Mouse (Mus musculus): Measurements from ENCODE around the gene Asl.
"Not testable (repeated sequence)": the region's sequence is repeated elsewhere in the genome, so short reads cannot be mapped to it uniquely, and the experiment has no call there.

The Asl gene

DNA sequence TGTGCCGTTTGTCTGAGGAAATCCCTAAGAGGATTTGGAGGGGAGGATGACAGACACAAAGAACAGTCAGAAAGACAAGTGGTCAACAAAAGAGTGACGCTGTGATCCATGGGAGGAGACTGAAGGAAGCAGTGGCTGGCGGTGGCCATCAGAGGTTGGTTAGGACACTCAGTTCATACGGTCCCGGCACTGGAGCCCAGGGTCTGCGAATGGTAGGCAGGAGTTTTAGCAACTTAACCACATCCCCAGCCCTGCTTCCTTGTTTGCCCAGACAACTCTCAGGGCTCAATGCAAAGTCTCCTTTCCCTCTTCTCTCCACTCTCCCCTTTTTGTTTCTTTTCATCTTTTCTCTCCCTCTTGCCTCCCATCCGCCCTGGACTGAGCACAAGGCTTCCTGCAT is 17.1 kb upstream of the Asl start:
- DNase-seq (ENCODE audit: low read depth, low spot score) = no peak

DNA sequence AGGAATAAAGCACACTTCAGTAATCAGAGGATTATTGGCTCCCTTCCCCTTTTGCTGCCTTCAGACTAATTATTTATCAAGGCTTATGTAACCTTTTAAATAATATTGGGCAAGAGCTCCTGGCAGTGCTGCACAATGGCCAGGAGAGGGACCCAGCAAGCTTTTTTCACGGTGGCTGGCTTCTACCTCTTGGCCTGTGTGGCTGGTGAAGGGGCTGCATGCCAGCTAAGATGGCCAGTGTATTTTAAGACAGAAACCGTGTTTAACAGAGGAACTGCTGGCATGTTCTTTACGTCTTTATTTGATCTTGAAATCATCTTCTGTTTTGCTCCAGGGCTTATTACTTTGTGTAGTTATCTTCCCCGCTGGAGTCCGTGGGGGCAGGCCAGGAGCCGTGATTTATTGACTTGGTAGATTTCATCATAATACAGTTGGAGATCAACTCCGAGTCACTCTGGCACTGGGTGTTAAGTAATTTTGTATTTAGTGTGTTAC is 15.2 kb upstream of the Asl start:
- DNase-seq (ENCODE audit: low read depth, low spot score) = peak; percentile 47

- DNase-seq (ENCODE audit: low read depth, low spot score) = no peak
These were observed 14.7 kb upstream of the Asl start for GRCm38 (mm10) chr5:130043741-130044140.

DNA sequence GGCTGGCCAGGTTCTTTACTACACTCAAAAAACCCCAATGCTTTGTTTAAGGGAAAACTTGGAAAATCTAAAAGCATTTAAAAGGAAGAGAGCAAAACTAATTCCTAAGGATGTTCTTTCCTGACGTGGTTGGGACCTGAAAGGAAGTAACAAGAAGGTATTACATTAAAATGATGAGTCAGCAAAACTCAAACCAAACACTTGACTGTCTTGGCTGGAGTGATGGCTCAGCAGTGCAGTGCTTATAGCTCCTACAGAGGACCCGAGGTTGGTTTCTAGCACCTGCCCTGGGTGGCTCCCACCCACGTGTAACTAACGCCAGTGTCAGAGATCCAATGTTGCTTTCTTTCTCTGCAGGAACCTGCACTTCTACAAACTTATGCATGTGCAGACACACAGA is 12.2 kb upstream of the Asl start:
- DNase-seq (ENCODE audit: low read depth, low spot score) = no peak

- no peak for DNase-seq (ENCODE audit: low read depth, low spot score)
These were observed 11.8 kb upstream of the Asl start for GRCm38 (mm10) chr5:130040797-130041196.

DNA sequence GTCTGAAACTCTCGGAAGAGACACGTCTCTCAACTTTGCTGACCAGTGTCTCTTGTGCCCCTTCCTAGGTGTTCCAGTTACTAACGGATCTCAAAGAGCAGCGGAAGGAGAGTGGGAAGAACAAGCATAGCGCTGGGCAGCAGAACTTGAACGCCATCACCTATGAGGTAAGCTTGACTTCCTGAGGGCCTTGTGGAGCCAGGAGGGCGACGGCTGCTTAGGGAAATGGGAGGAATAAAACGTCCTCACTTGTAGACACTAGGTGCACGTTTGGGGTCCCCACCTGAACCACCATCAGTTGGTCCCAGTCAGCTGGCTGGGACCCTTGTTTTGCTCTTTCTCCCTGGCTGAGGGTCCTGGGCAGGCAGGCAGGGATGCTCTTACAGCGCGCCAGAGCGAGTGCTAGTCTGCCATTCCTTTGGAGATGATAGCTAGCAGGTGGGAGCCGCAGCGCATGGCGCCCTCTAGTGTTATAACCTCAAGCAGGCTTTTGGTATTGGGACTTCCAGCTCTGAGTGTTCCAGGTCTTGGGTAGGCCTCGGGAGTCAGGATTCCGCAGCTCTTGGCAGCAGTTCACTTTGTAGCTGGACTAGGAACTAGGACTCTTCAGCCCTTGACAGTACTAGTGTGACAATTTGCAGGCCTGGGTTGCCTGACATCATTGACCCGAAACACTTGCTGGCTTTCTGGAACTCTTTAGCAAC is 8.9 kb upstream of the Asl start:
- DNase-seq (ENCODE audit: low read depth, low spot score) = peak; percentile 19

DNA sequence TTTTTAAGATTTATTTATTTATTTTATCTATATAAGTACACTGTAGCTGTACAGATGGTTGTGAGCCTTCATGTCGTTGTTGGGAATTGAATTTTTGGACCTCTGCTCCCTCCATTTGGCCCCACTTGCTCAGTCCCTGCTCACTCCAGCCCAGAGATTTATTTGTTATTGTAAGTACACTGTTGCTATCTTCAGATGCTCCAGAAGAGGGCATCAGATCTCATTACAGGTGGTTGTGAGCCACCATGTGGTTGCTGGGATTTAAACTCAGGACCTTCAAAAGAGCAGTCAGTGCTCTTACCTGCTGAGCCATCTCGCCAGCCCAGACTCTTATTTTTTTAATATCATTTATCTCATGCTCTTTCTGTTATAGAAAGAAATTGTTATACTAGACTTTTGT is 7.3 kb upstream of the Asl start:
- DNase-seq (ENCODE audit: low read depth, low spot score) = not testable (repeated sequence)

- DNase-seq (ENCODE audit: low read depth, low spot score) = no peak
These were observed 4.8 kb upstream of the Asl start for GRCm38 (mm10) chr5:130033869-130034268.

DNA sequence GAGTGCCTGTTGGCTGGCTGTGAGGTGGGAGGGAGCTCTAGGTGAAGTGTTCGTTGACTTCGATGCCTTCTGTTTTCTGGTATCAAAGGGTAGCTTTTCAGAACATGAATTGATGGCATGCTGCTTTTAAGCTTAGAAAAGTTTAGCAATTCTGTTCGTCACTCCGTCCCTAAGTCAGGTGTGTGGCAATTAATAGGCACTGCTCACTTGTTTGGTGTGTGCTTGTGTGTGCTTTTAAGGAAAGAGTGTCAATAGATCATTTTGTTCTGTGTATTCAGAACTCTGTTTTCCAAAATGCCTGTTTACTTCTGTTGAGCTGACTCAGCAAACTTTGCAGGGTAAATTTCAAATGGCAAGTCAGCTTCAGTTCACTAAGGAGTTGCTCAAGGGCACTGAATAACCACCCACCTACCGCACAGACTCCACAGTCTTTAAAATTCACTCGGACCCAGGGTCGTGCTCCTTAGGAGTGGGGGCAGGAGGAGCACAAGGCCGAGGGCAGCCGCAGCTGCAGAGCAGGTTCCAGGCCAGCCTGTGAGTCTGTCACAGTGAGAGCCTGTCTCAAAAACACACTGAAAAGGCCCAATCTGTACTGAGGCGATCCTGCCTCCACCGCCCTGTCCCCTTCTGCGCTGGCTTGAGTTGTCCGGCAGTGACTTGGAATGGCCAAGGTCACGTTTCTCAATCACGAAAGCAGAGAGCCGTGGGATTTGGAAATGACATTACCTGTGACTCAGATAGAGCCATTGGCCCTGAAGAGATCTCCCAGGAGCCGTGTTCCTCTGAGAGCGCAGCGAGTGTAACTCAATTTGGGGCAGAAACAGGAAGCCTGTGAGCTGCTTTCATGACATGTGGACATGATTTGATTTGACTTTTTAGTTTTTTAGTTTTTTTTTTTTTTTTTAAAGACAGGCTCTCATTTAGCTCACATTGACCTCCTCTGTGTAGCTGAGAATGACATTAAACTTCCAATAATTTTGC is 2.7 kb upstream of the Asl start:
- no peak for DNase-seq (ENCODE audit: low read depth, low spot score)

DNA sequence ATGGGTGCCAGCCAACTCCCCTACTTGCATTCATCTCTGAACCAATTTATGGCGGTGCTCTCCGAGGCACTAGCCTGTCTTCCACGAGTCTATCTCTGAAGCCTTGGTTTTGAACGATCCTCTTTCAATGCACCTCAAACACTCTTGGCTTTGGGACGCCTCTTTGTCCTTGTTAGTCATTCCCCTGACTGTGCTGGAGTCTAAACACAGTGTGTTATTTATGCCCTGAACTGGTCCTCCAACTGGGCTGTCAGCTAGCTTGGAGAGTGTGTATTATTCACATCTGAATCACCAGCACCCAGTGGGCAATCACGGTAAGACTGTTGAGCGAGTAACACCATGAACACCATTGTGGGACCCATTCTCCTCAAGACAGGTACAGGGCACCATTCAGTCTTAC is 1.4 kb downstream of the Asl start:
- DNase-seq (ENCODE audit: low read depth, low spot score) = no peak

GRCm38 (mm10) chr5:130027134-130027533 is 1.9 kb downstream of the Asl start:
- DNase-seq (ENCODE audit: low read depth, low spot score) = no peak

DNA sequence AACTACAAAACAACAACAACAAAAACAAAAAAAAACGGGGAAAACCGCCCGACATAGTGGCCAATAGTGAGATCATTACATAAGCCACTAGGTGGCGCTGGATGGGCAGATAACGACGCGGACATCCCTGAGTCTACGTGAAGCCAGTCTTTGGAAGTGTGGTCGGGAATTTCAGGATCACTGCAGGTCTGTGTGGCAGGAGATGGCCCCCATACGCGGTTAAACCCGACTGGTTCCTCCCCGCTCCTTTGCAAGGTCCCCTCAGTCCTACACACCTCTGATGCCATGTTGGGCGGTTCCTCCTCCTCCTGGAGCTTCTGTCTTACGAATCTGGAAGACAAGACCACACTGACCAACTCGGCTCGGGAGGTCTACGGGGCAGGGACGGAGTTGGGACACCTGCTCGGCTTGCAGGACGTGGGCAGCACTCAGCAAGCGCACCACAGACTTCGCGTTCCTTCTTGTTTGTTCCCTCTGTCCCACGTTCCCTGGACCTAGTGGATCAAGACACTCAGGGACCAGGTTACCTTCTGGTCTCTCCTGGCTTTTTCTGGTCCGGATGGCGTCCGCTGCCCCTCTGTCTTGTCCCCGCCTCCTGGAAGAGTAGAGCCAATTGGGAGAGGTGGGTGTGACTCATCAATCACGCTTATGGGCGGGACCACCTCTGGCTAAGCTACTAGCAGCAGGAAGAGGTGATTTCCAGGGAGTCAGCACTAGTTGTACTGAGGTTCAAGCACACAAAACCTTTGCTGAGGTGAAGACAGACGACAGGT is 5.1 kb downstream of the Asl start:
- peak; percentile 66 for DNase-seq (ENCODE audit: low read depth, low spot score)

- DNase-seq (ENCODE audit: low read depth, low spot score) = no peak
These were observed 5.8 kb downstream of the Asl start for GRCm38 (mm10) chr5:130023067-130023766.

- DNase-seq (ENCODE audit: low read depth, low spot score) = no peak
These were observed 6.7 kb downstream of the Asl start for GRCm38 (mm10) chr5:130022366-130022765.

GRCm38 (mm10) chr5:130021361-130021966 is 7.6 kb downstream of the Asl start:
- no peak for DNase-seq (ENCODE audit: low read depth, low spot score)

GRCm38 (mm10) chr5:130019461-130019860 is 9.6 kb downstream of the Asl start:
- DNase-seq (ENCODE audit: low read depth, low spot score) = no peak

GRCm38 (mm10) chr5:130015104-130015503 is 13.9 kb downstream of the Asl start:
- no peak for DNase-seq (ENCODE audit: low read depth, low spot score)

- no peak for DNase-seq (ENCODE audit: low read depth, low spot score)
These were observed 18.1 kb downstream of the Asl start for GRCm38 (mm10) chr5:130010961-130011360.

DNA sequence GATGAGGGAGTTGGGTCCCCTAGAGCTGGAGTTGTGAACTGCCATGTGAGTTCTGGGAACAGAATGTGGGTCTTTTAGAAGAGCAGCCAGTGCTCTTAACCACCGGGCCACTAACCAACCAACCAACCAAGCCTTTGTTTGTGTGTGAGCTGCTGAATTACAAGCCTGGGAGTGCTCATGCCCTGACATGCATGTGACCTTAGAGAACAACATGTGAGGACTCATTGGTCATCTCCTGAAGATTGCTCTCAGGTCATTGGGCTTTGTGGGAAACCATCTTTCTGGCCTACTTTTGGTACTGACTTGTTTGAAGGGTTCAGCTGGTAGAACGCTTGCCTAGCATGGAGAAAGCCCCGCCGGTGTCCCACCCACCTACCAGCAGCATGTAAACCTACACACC is 19.3 kb downstream of the Asl start:
- no peak for DNase-seq (ENCODE audit: low read depth, low spot score)

- DNase-seq (ENCODE audit: low read depth, low spot score) = no peak
These were observed 20.9 kb downstream of the Asl start for GRCm38 (mm10) chr5:130008034-130008590.

Data from telencephalon, adult 2 months (tissue).